Mouse (Mus musculus): ENCODE measurements around the gene Olfr957. TPM values are rescaled to one million over a fixed set of nuclear protein-coding genes. Genes with fewer than 3 reads are reported as not detected.
A peak's percentile ranks its signal among the peaks of the same experiment; 100 is the strongest.

Gene Olfr957
- polyA plus RNA-seq (2015; fragmentation: Nextera tagmentation; extraction: Ambion mirVana) = not detected in 2 replicates

DNA sequence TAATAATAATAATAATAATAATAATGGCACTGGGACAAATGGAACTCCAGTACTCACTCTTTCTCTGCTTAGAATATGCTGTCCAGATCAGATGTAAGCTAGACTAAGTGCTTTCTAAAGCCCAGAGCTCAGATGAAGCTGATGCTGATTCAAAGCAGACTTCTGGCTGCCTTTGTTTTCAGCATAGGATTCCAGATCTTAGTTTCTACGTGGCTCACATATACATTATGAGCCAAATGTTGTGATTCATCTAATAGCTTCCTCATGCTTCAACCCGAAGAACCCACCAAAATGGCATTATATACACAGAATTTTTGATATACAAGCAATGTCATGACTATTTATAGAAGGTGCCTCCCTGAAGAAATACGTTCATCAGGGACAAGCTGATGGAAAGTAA is at the start of gene Olfr957:
Gene Olfr957 (minus strand): TSS at position 279 of the 400 bp plus-strand sequence.
- WGBS = 76% methylated on average over 3 of the region's 3 CpGs
- no peaks in the 10 kb centered on the region for H3K36me3 ChIP-seq (ENCODE audit: control insufficient read depth, insufficient read depth, low read length)
- no peak for ATAC-seq

DNA sequence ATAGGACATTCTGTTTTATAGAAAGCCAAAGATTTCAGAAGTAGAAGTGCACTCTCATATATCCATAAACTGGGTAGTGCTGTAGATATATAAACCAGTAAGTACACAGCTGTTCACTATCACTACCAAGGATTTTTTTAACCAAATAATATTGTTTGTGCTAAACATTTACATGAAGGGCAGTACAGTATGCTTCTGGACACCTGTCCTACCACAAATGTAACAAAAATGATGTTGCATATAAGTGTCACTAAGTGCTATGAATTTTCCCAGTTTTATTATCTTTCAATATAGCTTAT is 42.7 kb upstream of the Olfr957 start:
- Histone ChIP-seq H3K4me3 (ENCODE audit: low read length) (no peak overlapping the region), H3K4me1 (ENCODE audit: control insufficient read depth, insufficient read depth, low read depth, low read length) (peaks cover 8% of the 10 kb centered on the region), H3K9me3 (ENCODE audit: control insufficient read depth, low read length) (no peaks in the 10 kb centered on the region), H3K27me3 (replicated peaks; ENCODE audit: control insufficient read depth, insufficient read depth, low read length) (no peaks in the 10 kb centered on the region), H3K4me2 (ENCODE audit: low read length) (no peak overlapping the region), H3K36me3 (ENCODE audit: control insufficient read depth, insufficient read depth, low read length) (no peaks in the 10 kb centered on the region), H3K27ac (ENCODE audit: low read depth, low read length) (peak overlapping the region; percentile 81; the same call in 1 of the 2 replicates), H3K9ac (ENCODE audit: low read depth, low read length) (no peak overlapping the region)
- peak; percentile 64 for ATAC-seq

More for the DNA sequence above, at the start of gene Olfr957:
- no peak within 1 kb of the TSS for H3K27ac ChIP-seq (ENCODE audit: low read depth, low read length)
- no peak within 1 kb of the TSS for H3K4me2 ChIP-seq (ENCODE audit: low read length)
- no peaks in the 10 kb centered on the region for H3K27me3 ChIP-seq (replicated peaks; ENCODE audit: control insufficient read depth, insufficient read depth, low read length)
- no peaks in the 10 kb centered on the region for H3K9me3 ChIP-seq (ENCODE audit: control insufficient read depth, low read length)
- H3K9ac ChIP-seq (ENCODE audit: low read depth, low read length) = no peak within 1 kb of the TSS
- H3K4me3 ChIP-seq (ENCODE audit: low read length) = no peak within 1 kb of the TSS
- no peaks in the 10 kb centered on the region for H3K4me1 ChIP-seq (ENCODE audit: control insufficient read depth, insufficient read depth, low read depth, low read length)

GRCm38 (mm10) chr9:39557529-39558348 is 42.1 kb upstream of the Olfr957 start:
- Histone ChIP-seq H3K27me3 (replicated peaks; ENCODE audit: control insufficient read depth, insufficient read depth, low read length) (no peaks in the 10 kb centered on the region), H3K36me3 (ENCODE audit: control insufficient read depth, insufficient read depth, low read length) (no peaks in the 10 kb centered on the region), H3K9ac (ENCODE audit: low read depth, low read length) (no peak overlapping the region; the same call in 1 of the 2 replicates), H3K4me3 (ENCODE audit: low read length) (no peak overlapping the region), H3K4me2 (ENCODE audit: low read length) (peak overlapping the region; percentile 30), H3K9me3 (ENCODE audit: control insufficient read depth, low read length) (no peaks in the 10 kb centered on the region), H3K27ac (ENCODE audit: low read depth, low read length) (peak overlapping the region; percentile 81), H3K4me1 (ENCODE audit: control insufficient read depth, insufficient read depth, low read depth, low read length) (peaks cover 8% of the 10 kb centered on the region)
- WGBS = 24% methylated on average over 3 of the region's 3 CpGs
- ATAC-seq = peak; percentile 97

GRCm38 (mm10) chr9:39553946-39554345 is 38.3 kb upstream of the Olfr957 start, which contains the start of gene Olfr958:
Olfr958 (minus strand) TSS chr9:39554054.
- Histone ChIP-seq H3K27ac (ENCODE audit: low read depth, low read length) (no peak within 1 kb of the TSS), H3K27me3 (replicated peaks; ENCODE audit: control insufficient read depth, insufficient read depth, low read length) (no peaks in the 10 kb centered on the region), H3K9me3 (ENCODE audit: control insufficient read depth, low read length) (no peaks in the 10 kb centered on the region), H3K36me3 (ENCODE audit: control insufficient read depth, insufficient read depth, low read length) (no peaks in the 10 kb centered on the region), H3K4me2 (ENCODE audit: low read length) (no peak within 1 kb of the TSS), H3K4me3 (ENCODE audit: low read length) (no peak within 1 kb of the TSS), H3K4me1 (ENCODE audit: control insufficient read depth, insufficient read depth, low read depth, low read length) (peaks cover 8% of the 10 kb centered on the region), H3K9ac (ENCODE audit: low read depth, low read length) (no peak within 1 kb of the TSS)
- WGBS = 47% methylated on average over 2 of the region's 2 CpGs
- ATAC-seq = peak; percentile 29; the same call in 1 of the 2 replicates

DNA sequence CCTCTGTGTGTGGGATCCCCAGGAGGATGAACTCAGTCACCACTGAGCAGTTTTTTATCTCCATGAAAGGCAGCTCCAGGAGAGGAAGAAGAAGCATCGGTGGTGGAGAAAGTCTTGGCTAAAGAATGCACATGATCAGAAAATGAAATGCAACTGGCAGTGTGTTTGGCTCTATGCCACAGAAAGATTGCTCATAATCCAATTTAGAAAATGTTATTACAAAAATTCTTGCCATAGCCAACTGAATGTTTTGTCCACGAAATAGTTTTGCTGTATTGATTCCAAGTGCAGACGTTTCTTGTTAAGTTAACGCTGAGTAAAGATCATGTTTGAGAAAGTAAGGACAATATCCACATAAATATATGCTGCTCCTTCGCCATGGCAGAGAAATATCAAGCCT is 35.2 kb upstream of the Olfr957 start:
- Histone ChIP-seq H3K27me3 (replicated peaks; ENCODE audit: control insufficient read depth, insufficient read depth, low read length) (no peaks in the 10 kb centered on the region), H3K4me2 (ENCODE audit: low read length) (no peak overlapping the region), H3K9ac (ENCODE audit: low read depth, low read length) (no peak overlapping the region), H3K4me3 (ENCODE audit: low read length) (no peak overlapping the region), H3K4me1 (ENCODE audit: control insufficient read depth, insufficient read depth, low read depth, low read length) (no peaks in the 10 kb centered on the region), H3K27ac (ENCODE audit: low read depth, low read length) (no peak overlapping the region), H3K9me3 (ENCODE audit: control insufficient read depth, low read length) (no peaks in the 10 kb centered on the region), H3K36me3 (ENCODE audit: control insufficient read depth, insufficient read depth, low read length) (no peaks in the 10 kb centered on the region)
- 63% methylated on average over 5 of the region's 5 CpGs for WGBS
- no peak for ATAC-seq

- Histone ChIP-seq H3K4me3 (ENCODE audit: low read length) (no peak overlapping the region), H3K9me3 (ENCODE audit: control insufficient read depth, low read length) (no peaks in the 10 kb centered on the region), H3K4me1 (ENCODE audit: control insufficient read depth, insufficient read depth, low read depth, low read length) (no peaks in the 10 kb centered on the region), H3K4me2 (ENCODE audit: low read length) (no peak overlapping the region), H3K27me3 (replicated peaks; ENCODE audit: control insufficient read depth, insufficient read depth, low read length) (no peaks in the 10 kb centered on the region), H3K36me3 (ENCODE audit: control insufficient read depth, insufficient read depth, low read length) (no peaks in the 10 kb centered on the region), H3K27ac (ENCODE audit: low read depth, low read length) (no peak overlapping the region), H3K9ac (ENCODE audit: low read depth, low read length) (no peak overlapping the region)
- 63% methylated on average over 1 of the region's 1 CpGs for WGBS
- no peak for ATAC-seq
These were observed 8.1 kb upstream of the Olfr957 start for GRCm38 (mm10) chr9:39523616-39524285.

DNA sequence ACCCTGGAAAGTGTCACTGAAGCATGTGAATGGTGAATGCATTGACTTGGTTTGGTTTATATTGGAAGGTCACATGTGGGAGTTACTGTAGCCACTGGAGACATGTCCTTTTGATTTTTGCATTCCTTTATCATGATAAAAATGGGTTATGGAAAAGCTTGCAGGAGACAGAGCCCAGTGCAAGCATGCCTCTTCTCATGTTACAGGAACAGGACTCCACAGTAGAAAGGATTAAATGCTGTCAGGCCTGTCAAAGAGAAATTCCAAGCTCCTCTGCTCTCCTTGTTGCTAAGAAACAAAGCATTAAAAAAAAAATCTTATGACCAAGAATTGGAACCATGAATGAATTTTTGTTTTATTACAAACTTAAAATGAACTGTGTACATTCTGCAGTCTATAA is 3.0 kb upstream of the Olfr957 start:
- Histone ChIP-seq H3K4me1 (ENCODE audit: control insufficient read depth, insufficient read depth, low read depth, low read length) (no peaks in the 10 kb centered on the region), H3K9ac (ENCODE audit: low read depth, low read length) (no peak overlapping the region), H3K4me2 (ENCODE audit: low read length) (no peak overlapping the region), H3K4me3 (ENCODE audit: low read length) (no peak overlapping the region), H3K36me3 (ENCODE audit: control insufficient read depth, insufficient read depth, low read length) (no peaks in the 10 kb centered on the region), H3K27me3 (replicated peaks; ENCODE audit: control insufficient read depth, insufficient read depth, low read length) (no peaks in the 10 kb centered on the region), H3K9me3 (ENCODE audit: control insufficient read depth, low read length) (no peaks in the 10 kb centered on the region), H3K27ac (ENCODE audit: low read depth, low read length) (no peak overlapping the region)
- no peak for ATAC-seq

DNA sequence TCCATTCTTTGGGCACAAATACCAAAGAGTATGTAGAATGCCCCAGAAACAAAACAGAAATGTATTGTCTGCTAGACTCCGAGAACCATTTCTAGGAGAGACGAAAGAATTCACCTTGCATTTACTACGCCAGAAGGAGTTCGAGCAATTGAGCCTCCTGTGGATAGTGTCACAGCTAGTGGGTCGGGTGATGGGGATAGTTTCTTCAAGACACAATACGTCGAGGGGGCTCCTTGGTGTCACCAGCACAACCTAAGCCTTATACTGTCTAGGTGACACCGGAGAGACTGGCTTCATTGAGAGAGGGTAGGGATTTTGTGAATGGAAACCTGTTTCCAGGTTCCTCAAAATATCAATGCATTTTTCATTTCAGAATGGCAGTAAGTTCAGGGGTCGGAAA is 6.2 kb downstream of the Olfr957 start:
- H3K4me2 ChIP-seq (ENCODE audit: low read length) = no peak overlapping the region
- peak; percentile 27; the same call in 1 of the 2 replicates for ATAC-seq
- WGBS = 81% methylated on average over 9 of the region's 9 CpGs

GRCm38 (mm10) chr9:39508998-39509397 is 6.6 kb downstream of the Olfr957 start:
- Histone ChIP-seq H3K36me3 (ENCODE audit: control insufficient read depth, insufficient read depth, low read length) (no peaks in the 10 kb centered on the region), H3K9me3 (ENCODE audit: control insufficient read depth, low read length) (no peaks in the 10 kb centered on the region), H3K4me2 (ENCODE audit: low read length) (no peak overlapping the region), H3K27ac (ENCODE audit: low read depth, low read length) (no peak overlapping the region), H3K4me1 (ENCODE audit: control insufficient read depth, insufficient read depth, low read depth, low read length) (no peaks in the 10 kb centered on the region), H3K4me3 (ENCODE audit: low read length) (no peak overlapping the region), H3K9ac (ENCODE audit: low read depth, low read length) (no peak overlapping the region), H3K27me3 (replicated peaks; ENCODE audit: control insufficient read depth, insufficient read depth, low read length) (no peaks in the 10 kb centered on the region)
- peak; percentile 80 for ATAC-seq
- WGBS = 8% methylated on average over 6 of the region's 6 CpGs

More for the DNA sequence above, 6.2 kb downstream of the Olfr957 start:
- H3K9me3 ChIP-seq (ENCODE audit: control insufficient read depth, low read length) = no peaks in the 10 kb centered on the region
- no peak overlapping the region for H3K27ac ChIP-seq (ENCODE audit: low read depth, low read length)
- no peak overlapping the region for H3K9ac ChIP-seq (ENCODE audit: low read depth, low read length)
- no peaks in the 10 kb centered on the region for H3K36me3 ChIP-seq (ENCODE audit: control insufficient read depth, insufficient read depth, low read length)
- H3K4me3 ChIP-seq (ENCODE audit: low read length) = no peak overlapping the region
- H3K27me3 ChIP-seq (replicated peaks; ENCODE audit: control insufficient read depth, insufficient read depth, low read length) = no peaks in the 10 kb centered on the region
- H3K4me1 ChIP-seq (ENCODE audit: control insufficient read depth, insufficient read depth, low read depth, low read length) = no peaks in the 10 kb centered on the region

Data from hindbrain, embryonic 16.5 days (tissue).